Mouse (Mus musculus) mature B cell (primary cell): ENCODE data around the gene Gm8897.
"Not testable (repeated sequence)": the region's sequence is repeated elsewhere in the genome, so short reads cannot be mapped to it uniquely, and the experiment has no call there.

Experiments
- in situ Hi-C: fragments of 300-500 bp; cut with MboI; formaldehyde crosslinking; loops from 2 replicates; pipeline ENCODE4 v1.14.3; 2019

Gm8897 gene

DNA sequence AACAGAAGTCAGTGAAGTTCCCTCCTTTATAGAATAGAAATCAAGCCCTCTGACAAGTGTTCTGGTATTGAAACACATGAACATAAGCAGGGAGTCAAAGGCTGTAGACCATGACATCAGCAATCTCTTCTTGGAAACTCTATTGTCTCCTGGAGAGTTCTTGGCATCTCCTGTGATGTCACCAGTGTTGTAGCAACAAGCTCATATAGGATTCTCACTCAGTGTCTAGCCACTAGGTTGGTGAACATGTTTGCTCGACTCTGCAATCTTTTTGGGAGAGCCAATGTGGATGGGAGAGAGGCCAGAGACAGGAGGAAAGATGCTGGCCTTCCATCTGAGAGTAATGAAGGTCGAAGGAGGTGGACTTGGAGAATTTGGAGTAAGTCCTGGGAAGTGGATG lies at the start of gene Gm8897:
TSS of gene Gm8897 (plus strand) at position 301 of the 400 bp plus-strand sequence.
- in situ Hi-C loops = not testable (repeated sequence)

DNA sequence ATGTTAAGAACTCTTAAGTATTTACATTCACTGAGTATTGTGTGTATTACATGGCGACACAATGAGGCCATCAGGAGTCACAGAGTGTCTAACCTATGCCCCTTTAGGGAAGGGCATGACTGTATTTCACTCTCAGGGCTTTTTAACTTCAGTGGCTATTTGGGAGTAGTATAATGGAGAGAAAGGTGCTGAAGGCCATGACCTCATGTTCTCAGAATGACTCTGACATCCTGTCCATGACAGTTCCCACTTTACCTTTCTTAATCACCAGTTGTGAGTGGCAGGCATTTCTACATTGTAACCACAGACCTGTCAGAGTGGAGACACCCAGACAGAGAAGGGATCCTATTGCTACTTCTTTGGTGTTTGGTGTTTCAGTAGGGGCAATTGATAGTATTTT lies 473 bp downstream of the Gm8897 start:
- in situ Hi-C loops = not testable (repeated sequence)
